ENCODE assay signal across 8 mouse cellular contexts in the genomic region with DNA sequence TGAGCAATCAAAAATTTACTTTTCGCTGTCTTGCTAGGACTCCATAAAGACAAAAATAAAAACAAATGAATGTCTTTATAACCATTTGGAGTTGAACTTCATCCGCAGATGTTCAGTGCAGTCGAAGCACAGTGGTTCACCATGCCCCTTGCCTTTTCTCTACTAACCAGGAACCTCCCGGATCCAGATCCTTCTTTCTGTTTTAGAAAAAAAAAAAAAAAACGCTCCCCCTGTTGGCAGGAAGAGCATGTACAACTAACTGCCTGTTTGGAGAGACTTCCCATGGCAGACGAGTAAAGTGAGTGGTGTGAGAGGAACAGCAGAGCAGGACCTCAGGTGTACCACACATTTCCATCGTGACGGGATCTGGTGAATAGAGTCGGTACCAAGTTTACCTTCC. TPM values are rescaled to one million over a fixed set of nuclear protein-coding genes. Genes with fewer than 3 reads are reported as not detected.
A peak's percentile ranks its signal among the peaks of the same experiment; 100 is the strongest.
DNase-seq lines count a peak whose midpoint lies in the region.

No protein-coding gene starts in this region.

- no peak overlapping the region for H3K27ac ChIP-seq in hindbrain, embryonic 10.5 days

- WGBS in hindbrain, embryonic 10.5 days = 31% methylated on average over 9 of the region's 9 CpGs

- peak overlapping the region; percentile 84 for H3K4me3 ChIP-seq in hindbrain, embryonic 10.5 days
- H3K4me3 ChIP-seq in megakaryocyte, embryonic 14.5 days (replicated peaks) = peak overlapping the region; percentile 99

- H3K4me1 ChIP-seq in hindbrain, embryonic 10.5 days (replicated peaks) = peaks cover 19% of the 10 kb centered on the region
- peaks cover 37% of the 10 kb centered on the region for H3K4me1 ChIP-seq in megakaryocyte, embryonic 14.5 days

- no peaks in the 10 kb centered on the region for H3K9me3 ChIP-seq in hindbrain, embryonic 10.5 days
- H3K9me3 ChIP-seq in megakaryocyte, embryonic 14.5 days = no peaks in the 10 kb centered on the region

- peak; percentile 47 for DNase-seq in thymus, postnatal 0 days (ENCODE audit: low spot score)
- DNase-seq in thymus, postnatal 10 days (ENCODE audit: low spot score in 2 of 2) = no peak
- DNase-seq in c-Kit-positive CD71-positive TER-119-positive erythroid progenitor cells, embryonic 14.5 days (ENCODE audit: low spot score) = peak; percentile 66
- peak; percentile 19 for DNase-seq in hindbrain, embryonic 10.5 days (ENCODE audit: low spot score)
- no peak for DNase-seq in T-cell, adult 2 months (ENCODE audit: low spot score)
- DNase-seq in urinary bladder, postnatal 10 days (ENCODE audit: low spot score) = no peak
- DNase-seq in ovary, postnatal 14 days (ENCODE audit: low spot score) = no peak

- H3K36me3 ChIP-seq in hindbrain, embryonic 10.5 days = peaks cover under 1% of the 10 kb centered on the region
- H3K36me3 ChIP-seq in megakaryocyte, embryonic 14.5 days (replicated peaks; ENCODE audit: low read length) = peaks cover 34% of the 10 kb centered on the region

- H3K27me3 ChIP-seq in hindbrain, embryonic 10.5 days (ENCODE audit: insufficient read depth, poor library complexity, severe bottlenecking) = 0 out of 2 replicates have a peak, but pooled peaks cover 3% of the 10 kb centered on the region
- no peaks in the 10 kb centered on the region for H3K27me3 ChIP-seq in megakaryocyte, embryonic 14.5 days (replicated peaks)

RNA-seq across cellular contexts. Expression of a gene that starts 1.7 kb away (rescaled TPM):
- polyA plus RNA-seq in thymus, postnatal 0 days (2015; fragmentation: Nextera tagmentation; extraction: Ambion mirVana) = 16.4 and 18.5 TPM in 2 replicates
- polyA plus RNA-seq in hindbrain, embryonic 10.5 days (2016; fragmentation: Nextera tagmentation; extraction: Ambion mirVana) = 13.9 and 17.4 TPM in 2 replicates
- polyA plus RNA-seq in megakaryocyte, embryonic 14.5 days (2012; ENCODE audit: insufficient read depth, low replicate concordance) = 2.3 and 9.1 TPM in 2 replicates

Comparison
In these comparisons a context has a peak if more than half of its experiments do, and no peak if none do; other contexts are left out.
1. DNase-seq: peak in thymus, postnatal 0 days (single experiment), c-Kit-positive CD71-positive TER-119-positive erythroid progenitor cells, embryonic 14.5 days (single experiment) and hindbrain, embryonic 10.5 days (single experiment); none in thymus, postnatal 10 days (0 of 2), T-cell, adult 2 months (single experiment), urinary bladder, postnatal 10 days (single experiment) and ovary, postnatal 14 days (single experiment).